Mouse (Mus musculus) heart, adult 8-10 months (tissue): ENCODE results near the gene Emsy. TPM values are rescaled to one million over a fixed set of nuclear protein-coding genes. Genes with fewer than 3 reads are reported as not detected.

Experiments used
- DNase-seq: peaks from one replicate; pipeline ENCODE4 v3.0.0; 2022; ENCODE audit warnings: low spot score
- total RNA-seq, 4 experiments: library from RNA; stranded (reverse); gene quantifications; 2 replicates each; pipeline ENCODE4 v1.2.4; 2022

Gene Emsy
- total RNA-seq, 4 experiments from 2014 or later, result 22.9 to 29.1 (median 25.2) TPM

DNA sequence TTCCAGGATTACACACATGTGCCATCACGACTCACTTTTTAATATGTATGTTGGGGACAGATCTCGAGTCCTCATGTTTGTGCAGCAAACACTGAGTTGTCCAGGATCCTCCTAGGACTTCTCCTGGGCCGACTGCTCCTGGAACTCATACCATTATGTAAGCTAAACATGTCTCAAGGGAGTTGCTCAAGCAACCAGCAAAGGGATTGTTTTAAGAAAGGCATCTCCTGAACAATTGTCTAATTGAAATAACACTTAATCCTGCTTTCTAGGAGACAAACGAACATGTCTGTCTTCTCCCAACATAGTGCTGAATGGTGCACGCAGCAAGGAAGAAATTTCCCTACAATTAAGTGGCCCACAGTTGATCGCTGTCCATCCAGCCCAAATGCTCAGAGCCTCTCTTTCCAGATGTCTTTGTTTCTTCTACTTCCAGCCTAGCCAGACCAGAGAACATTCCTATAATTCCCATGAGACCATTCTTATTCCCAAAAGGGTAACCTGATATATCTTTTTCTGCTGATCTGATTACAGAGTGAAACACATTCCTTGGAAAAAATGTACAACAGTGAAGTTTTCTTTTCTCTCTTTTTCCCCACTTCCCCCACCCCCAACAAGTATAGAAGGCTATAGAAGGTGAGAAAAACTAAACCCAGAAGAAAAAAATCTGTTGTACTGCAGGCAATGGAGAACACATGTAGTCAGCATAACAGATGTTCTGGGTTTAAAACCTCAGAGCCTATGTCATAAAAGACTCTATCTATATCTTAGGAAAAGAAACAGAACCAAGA, 11.6 kb upstream of the Emsy start:
- DNase-seq, result no peak

DNA sequence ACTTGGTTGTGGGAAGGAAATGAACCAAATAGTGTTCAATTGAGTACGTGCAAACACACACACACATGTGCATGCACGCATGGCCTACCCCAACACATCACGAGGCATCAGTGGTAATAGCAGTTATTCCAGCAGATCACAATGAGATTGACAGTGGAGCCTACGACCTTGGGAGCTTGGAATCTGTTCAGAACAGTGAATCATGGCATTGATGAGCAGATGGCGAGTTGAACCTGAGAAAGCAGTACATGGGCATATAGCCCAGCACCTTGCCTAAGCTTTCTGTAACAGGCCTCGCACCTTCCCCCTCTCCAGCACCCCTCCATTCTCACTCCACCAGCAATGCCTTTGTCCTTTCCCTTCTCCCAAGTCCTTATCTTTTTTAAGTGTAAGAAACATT, 9.1 kb upstream of the Emsy start:
- DNase-seq, result no peak

DNA sequence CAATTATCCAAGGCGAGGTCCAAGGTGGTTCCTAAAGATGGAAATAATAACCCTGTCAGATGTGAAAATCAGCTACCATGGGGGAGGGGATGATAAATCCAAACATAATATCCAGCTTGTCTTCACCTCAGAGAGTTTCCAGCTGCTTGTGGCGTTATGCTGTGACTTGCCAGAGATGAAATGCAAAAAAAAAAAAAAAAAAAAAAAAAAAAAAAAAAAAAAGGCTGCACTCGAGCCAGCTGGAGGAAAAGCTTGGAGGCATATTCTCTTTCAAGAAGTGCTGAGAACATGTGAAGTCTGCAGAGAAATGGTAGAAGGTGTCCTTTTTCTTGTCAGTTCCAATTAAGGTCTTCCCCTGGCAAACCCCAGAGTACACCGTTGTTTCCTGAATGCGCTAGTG, 8.6 kb upstream of the Emsy start:
- DNase-seq, result no peak

- DNase-seq, result peak; percentile 73
Observed at GRCm38 (mm10) chr7:98655681-98656530, 677 bp downstream of the Emsy start.

GRCm38 (mm10) chr7:98651651-98652050, 4.9 kb downstream of the Emsy start:
- no peak for DNase-seq

DNA sequence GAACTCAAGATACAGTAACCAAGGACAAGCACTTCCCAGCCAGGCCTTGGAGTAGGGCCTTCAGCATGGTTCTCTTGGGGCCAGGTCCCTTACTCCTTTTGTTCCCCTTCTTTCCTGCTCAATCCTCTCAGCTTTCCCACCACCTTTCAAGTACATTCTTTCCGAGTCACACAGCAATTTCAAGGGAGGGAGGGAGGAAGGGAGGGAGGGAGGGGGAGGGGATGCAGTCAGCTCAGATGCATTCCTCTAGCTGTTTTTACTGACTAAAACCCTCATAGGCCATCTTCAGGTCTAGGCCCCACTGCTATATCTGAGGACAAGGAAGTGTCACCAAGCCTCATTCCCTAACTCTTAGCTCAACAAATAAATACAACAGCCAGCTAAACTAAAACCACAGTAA, 12.3 kb downstream of the Emsy start:
- no peak for DNase-seq

DNA sequence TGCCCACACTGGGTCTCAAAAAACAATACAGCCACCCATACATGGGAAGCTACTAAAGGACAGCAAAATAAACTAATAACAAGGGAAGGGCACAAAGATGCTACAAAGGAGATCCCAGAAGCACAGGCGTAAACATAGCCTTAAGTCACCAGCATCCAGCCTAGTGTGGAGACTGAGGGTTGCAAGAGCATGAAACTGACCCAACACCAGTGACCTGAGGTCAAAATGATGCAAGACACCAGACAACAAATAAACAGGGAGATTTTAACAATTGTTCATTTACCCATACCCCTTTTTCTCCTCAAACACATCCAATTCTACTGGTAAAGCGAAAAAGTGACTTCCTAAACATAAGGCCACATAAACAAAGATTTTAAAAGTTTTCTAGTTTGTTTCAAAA, 20.0 kb downstream of the Emsy start:
- DNase-seq, result no peak

GRCm38 (mm10) chr7:98633032-98633431, 23.6 kb downstream of the Emsy start:
- no peak for DNase-seq

GRCm38 (mm10) chr7:98629947-98630346, 26.6 kb downstream of the Emsy start:
- DNase-seq, result no peak

- no peak for DNase-seq
Observed at GRCm38 (mm10) chr7:98617739-98618138, 38.8 kb downstream of the Emsy start.

DNA sequence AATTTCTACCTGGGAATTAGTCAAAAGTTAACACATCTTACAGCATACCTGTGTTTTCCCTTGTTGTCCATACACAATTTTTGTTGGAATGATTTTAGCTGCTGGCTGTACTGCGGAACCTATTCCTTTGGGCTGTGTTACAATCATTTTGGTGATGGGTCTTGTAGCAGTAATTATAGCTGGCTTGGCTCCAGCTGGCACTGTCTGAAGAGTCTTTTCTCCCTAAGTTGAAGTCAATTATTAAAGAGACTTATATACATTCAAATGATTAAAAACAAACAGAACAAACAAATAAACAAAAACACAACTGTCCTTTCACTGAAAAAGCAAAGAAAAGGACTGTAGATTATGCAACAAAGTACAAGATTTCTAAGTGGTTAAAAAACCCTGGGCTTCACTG, 43.6 kb downstream of the Emsy start:
- DNase-seq, result no peak

GRCm38 (mm10) chr7:98608520-98608919, 48.1 kb downstream of the Emsy start:
- no peak for DNase-seq

DNA sequence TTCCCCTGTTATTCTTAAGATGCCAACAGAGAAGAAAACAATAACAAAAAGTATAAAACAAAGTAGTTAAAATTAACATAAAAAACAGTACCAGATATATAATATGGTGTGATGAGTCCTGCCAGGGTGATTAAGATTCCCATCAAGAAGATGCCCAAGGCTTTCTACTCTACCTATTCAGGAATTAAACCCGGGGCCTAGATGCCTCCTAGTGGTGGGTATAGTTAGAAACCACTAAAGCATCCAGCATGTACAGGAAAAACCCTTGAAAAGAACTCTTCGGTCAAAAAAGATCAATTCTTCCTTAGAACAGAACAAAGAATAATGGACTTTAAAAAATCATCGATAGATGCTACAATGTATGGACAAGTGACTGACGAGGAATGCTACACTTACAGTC, 49.4 kb downstream of the Emsy start:
- DNase-seq, result peak; percentile 33

GRCm38 (mm10) chr7:98601715-98602114, 54.9 kb downstream of the Emsy start:
- DNase-seq, result no peak

- no peak for DNase-seq
Observed at GRCm38 (mm10) chr7:98597402-98597801, 59.2 kb downstream of the Emsy start.

DNA sequence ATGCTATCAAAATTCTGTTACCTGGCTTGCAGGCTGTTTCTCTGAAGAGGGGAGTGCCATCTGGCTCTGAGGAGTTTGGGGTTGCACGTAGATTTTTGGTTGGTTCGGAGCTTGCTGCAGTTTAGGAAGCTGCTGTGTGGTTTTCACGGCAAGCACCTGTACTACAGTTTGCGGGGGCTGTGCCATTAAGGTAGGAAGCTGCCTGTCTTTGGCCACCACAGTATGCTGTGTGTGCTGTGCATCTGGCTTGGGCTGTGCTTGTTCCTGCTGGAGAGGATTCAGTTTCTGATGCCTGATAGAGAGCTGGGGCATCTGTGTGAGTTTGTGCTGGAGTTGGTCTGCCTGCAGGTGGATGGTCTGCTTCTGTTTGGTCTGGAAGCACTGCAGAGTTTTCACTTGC, 61.9 kb downstream of the Emsy start:
- no peak for DNase-seq

- no peak for DNase-seq
Observed at GRCm38 (mm10) chr7:98593276-98593675, 63.3 kb downstream of the Emsy start.

DNA sequence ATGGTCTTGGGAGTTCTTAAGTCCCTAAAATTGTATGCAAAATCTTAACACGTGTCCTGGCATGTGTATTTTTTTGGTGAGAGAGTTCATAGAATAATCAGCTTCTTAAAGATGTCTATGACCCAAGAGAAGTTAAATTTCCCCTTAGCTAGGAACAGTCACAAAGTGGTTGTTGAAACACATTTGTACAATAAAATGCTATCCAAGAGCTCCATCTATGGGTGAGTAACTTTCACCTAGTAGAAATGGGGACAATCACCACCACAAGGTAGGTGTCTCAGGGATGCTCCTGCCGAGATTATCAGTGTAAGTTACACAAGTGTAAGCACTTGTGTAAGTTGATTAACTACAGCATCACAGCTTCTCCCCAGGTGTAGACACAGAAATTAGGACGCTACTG, 67.6 kb downstream of the Emsy start:
- DNase-seq, result peak; percentile 70

- DNase-seq, result no peak
Observed at GRCm38 (mm10) chr7:98586313-98586712, 70.3 kb downstream of the Emsy start.

GRCm38 (mm10) chr7:98584555-98584954, 72.0 kb downstream of the Emsy start:
- DNase-seq, result no peak

- no peak for DNase-seq
Observed at GRCm38 (mm10) chr7:98581266-98581665, 75.3 kb downstream of the Emsy start.

DNA sequence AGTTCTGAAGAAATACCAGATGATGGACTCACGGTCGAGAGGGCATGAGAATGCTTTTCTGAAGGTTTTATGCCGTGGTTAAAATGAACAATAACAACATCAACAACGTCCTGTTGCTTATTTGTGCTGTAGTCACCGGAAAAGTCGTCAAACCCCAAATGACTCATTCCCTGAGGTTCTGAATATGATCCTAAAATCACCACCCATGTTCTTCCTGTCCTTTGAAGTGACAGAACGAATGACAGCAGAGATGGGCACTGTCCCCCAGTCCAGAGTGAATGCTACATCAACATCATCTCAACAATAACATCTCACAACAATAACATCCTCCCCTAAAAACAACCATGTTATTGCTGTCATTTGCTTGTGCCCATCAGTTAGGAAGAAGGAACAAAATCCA, 76.1 kb downstream of the Emsy start:
- DNase-seq, result no peak

DNA sequence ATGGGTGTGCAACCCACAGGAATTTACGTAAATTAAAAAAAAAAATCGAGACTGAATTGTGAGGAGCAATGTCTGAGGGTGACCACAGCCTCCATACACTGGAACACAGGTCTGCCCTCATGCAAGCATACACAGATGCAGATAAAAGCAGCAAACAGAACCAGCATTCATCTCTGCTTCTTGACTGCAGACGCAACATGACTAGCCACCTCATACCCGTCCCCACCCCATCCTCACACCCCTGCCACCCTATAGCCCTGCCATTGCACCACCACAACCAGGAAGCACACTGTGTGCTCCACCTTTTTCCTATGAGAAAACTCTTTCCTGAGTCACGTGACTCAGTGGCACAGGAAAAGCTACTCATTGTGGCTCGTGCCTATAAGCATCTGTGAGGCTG, 76.9 kb downstream of the Emsy start:
- DNase-seq, result no peak
